Mouse (Mus musculus) stomach, postnatal 0 days (tissue): ENCODE measurements at regions not wholly inside any gene's neighbourhood (a gene's known extent, or its start where the extent isn't known, plus 50 kb on each side); places are given as distances from the start of the nearest gene placed in this dataset.

Experiments used
- ATAC-seq: fragments of 200-750 bp; cut with Nextera tagmentation; 2 replicates; pipeline ENCODE4 v1.8.0; 2017; ENCODE audit not compliant: low FRiP score, low TSS enrichment
- DNase-seq: peaks from one replicate; pipeline ENCODE4 v3.0.0-alpha.2; 2016; ENCODE audit warnings: low spot score
- H3K27ac ChIP-seq: fragments of 300-500 bp; sonication (generic); replicated peaks from 2 replicates; pipeline ENCODE4 v1.5.1; 2014; ENCODE audit warnings: mild to moderate bottlenecking, control low read depth
- H3K27me3 ChIP-seq: fragments of 300-500 bp; sonication (generic); 2 replicates; pipeline ENCODE4 v1.6.1; 2014; ENCODE audit warnings: low read length; ENCODE audit not compliant: control insufficient read depth, insufficient read depth
- H3K36me3 ChIP-seq: fragments of 300-500 bp; sonication (generic); 2 replicates; pipeline ENCODE4 v1.6.1; 2014; ENCODE audit warnings: low read length, mixed read lengths; ENCODE audit not compliant: control insufficient read depth, insufficient read depth
- H3K4me1 ChIP-seq: fragments of 300-500 bp; sonication (generic); replicated peaks from 2 replicates; pipeline ENCODE4 v1.6.1; 2014; ENCODE audit warnings: antibody characterized with exemption; ENCODE audit not compliant: control insufficient read depth, insufficient read depth
- H3K4me2 ChIP-seq: fragments of 300-500 bp; sonication (generic); replicated peaks from 2 replicates; pipeline ENCODE4 v1.6.1; 2014; ENCODE audit warnings: low read depth, mild to moderate bottlenecking, control low read depth, moderate library complexity
- H3K4me3 ChIP-seq: fragments of 300-500 bp; sonication (generic); 2 replicates; pipeline ENCODE4 v1.5.1; 2014; ENCODE audit warnings: low read depth, low read length, control low read depth
- H3K9ac ChIP-seq: fragments of 300-500 bp; sonication (generic); 2 replicates; pipeline ENCODE4 v1.6.1; 2014; ENCODE audit warnings: mild to moderate bottlenecking, low read length, control low read depth, mixed read lengths
- H3K9me3 ChIP-seq: fragments of 300-500 bp; sonication (generic); 2 replicates; pipeline ENCODE4 v1.6.1; 2016; ENCODE audit warnings: low read length; ENCODE audit not compliant: control insufficient read depth
- CTCF ChIP-seq: IDR thresholded peaks from 2 replicates; pipeline ENCODE4 v1.5.1; 2016; ENCODE audit warnings: antibody characterized with exemption, low read depth, mild to moderate bottlenecking, moderate library complexity
- EP300 ChIP-seq: optimal IDR thresholded peaks from 2 replicates; pipeline ENCODE3; 2016; ENCODE audit warnings: antibody characterized with exemption
- WGBS: fragments of 180-500 bp; shearing (Covaris S2); extraction: QIAGEN DNeasy Blood & Tissue Kit; methylation state at CpG from one replicate; pipeline ENCODE4 v1.1.7; 2014; 5-methylcytosine and 5-hydroxymethylcytosine counted together

- TF ChIP-seq EP300 (no peak), CTCF (no peak)
- Histone ChIP-seq H3K36me3 (no peaks in the 10 kb centered on the region), H3K9me3 (no peaks in the 10 kb centered on the region), H3K4me3 (no peak overlapping the region), H3K27me3 (no peaks in the 10 kb centered on the region), H3K4me2 (no peak overlapping the region), H3K4me1 (no peaks in the 10 kb centered on the region), H3K9ac (no peak overlapping the region), H3K27ac (no peak overlapping the region)
- DNase-seq, result no peak
- WGBS, result 37% methylated on average over 2 of the region's 2 CpGs
- ATAC-seq, result no peak
Measured at GRCm38 (mm10) chr7:134541699-134542098, 128.8 kb upstream of the Dock1 start.

GRCm38 (mm10) chr7:134546187-134546586, 124.3 kb upstream of the Dock1 start:
- DNase-seq (no peak), ATAC-seq (no peak)
- no peak overlapping the region for H3K4me3 ChIP-seq
- no peaks in the 10 kb centered on the region for H3K9me3 ChIP-seq
- H3K36me3 ChIP-seq, result no peaks in the 10 kb centered on the region
- TF ChIP-seq CTCF (peak; percentile 47), EP300 (no peak)
- H3K4me1 ChIP-seq, result no peaks in the 10 kb centered on the region
- no peaks in the 10 kb centered on the region for H3K27me3 ChIP-seq
- H3K9ac ChIP-seq, result no peak overlapping the region
- H3K27ac ChIP-seq, result no peak overlapping the region
- WGBS, result 78% methylated on average over 6 of the region's 6 CpGs
- no peak overlapping the region for H3K4me2 ChIP-seq

- DNase-seq (no peak), ATAC-seq (no peak)
- no peak overlapping the region for H3K9ac ChIP-seq
- no peaks in the 10 kb centered on the region for H3K27me3 ChIP-seq
- H3K4me2 ChIP-seq, result no peak overlapping the region
- H3K4me3 ChIP-seq, result no peak overlapping the region
- TF ChIP-seq EP300, result no peak
- no peak for TF ChIP-seq CTCF
- 64% methylated on average over 8 of the region's 8 CpGs for WGBS
- no peaks in the 10 kb centered on the region for H3K4me1 ChIP-seq
- H3K27ac ChIP-seq, result no peak overlapping the region
- no peaks in the 10 kb centered on the region for H3K9me3 ChIP-seq
- H3K36me3 ChIP-seq, result no peaks in the 10 kb centered on the region
Measured at GRCm38 (mm10) chr7:134549286-134549919, 121.1 kb upstream of the Dock1 start.

DNA sequence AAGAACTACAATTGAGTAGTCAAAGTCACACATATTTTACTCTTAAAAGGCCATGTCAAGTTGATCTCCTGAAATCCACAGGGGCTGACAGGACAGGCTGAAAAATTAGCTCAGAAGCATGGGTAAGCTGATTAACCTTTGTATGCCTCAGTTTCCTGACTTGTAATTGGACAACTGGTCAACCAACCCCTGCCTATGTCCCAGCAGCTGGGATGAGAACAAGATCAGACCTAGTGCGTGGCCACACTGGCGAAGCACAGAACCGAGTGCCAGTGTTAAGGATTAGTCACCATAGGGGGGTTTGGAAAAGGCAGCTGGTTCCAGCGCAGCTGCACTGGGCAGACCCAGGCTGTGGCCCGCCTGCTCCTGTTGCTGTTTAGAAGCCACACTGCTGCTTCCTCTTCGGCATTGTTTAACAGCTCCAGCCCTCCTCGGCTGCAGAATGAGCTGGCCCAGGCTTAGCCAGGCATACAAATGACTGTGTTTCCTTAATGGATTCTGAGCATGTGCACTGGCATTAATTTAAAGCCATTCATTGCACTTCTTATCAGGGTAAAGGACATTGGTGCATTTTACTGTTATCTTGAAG, 120.1 kb upstream of the Dock1 start:
- WGBS, result 43% methylated on average over 7 of the region's 7 CpGs
- no peak for TF ChIP-seq EP300
- no peak for TF ChIP-seq CTCF
- no peaks in the 10 kb centered on the region for H3K9me3 ChIP-seq
- no peaks in the 10 kb centered on the region for H3K27me3 ChIP-seq
- H3K9ac ChIP-seq, result no peak overlapping the region
- DNase-seq (no peak), ATAC-seq (no peak)
- H3K4me3 ChIP-seq, result no peak overlapping the region
- H3K4me1 ChIP-seq, result no peaks in the 10 kb centered on the region
- no peak overlapping the region for H3K27ac ChIP-seq
- no peak overlapping the region for H3K4me2 ChIP-seq
- H3K36me3 ChIP-seq, result no peaks in the 10 kb centered on the region

DNA sequence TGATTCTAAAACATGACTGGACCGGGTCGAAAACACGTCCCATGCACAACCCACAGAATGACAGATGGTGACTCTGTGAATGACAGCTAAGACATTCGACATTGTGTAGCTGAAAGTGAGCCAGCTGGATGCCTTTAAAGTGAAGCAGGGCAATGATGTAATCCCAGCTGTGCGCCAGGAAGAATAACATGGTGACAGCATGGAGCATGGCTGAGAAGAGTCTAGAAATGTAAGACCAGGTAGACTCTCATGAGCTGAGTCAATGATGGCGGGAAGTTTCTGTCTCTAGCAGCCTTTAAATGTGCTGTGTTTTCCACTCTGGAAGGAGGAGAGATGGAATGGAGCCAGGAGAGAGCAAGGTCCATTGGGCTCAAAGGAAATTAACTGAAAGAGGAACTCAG, 118.4 kb upstream of the Dock1 start:
- H3K4me1 ChIP-seq, result no peaks in the 10 kb centered on the region
- no peaks in the 10 kb centered on the region for H3K36me3 ChIP-seq
- ATAC-seq (no peak), DNase-seq (no peak)
- 61% methylated on average over 6 of the region's 6 CpGs for WGBS
- no peak overlapping the region for H3K27ac ChIP-seq
- no peaks in the 10 kb centered on the region for H3K9me3 ChIP-seq
- H3K4me2 ChIP-seq, result no peak overlapping the region
- no peaks in the 10 kb centered on the region for H3K27me3 ChIP-seq
- H3K4me3 ChIP-seq, result no peak overlapping the region
- TF ChIP-seq CTCF (no peak), EP300 (no peak)
- no peak overlapping the region for H3K9ac ChIP-seq

DNA sequence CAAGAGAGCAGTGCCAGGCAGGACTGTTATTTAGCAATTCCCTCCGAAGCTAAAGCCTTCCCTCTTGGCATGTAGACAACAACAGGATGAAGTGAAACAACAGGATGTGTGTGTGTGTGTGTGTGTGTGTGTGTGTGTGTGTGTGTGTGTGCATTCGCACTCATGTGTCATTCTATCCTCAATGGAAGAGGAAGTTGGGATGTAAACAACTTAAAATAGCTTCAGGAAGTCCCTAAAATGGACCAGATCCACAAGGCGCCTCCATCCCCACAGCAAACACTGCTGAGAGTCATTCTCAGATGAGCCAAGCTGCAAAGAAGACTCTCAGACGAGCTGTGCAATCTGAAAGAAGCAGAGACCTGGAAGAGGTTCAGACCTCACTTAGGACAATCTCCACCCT, 114.4 kb upstream of the Dock1 start:
- Histone ChIP-seq H3K36me3 (no peaks in the 10 kb centered on the region), H3K9me3 (no peaks in the 10 kb centered on the region), H3K27me3 (no peaks in the 10 kb centered on the region), H3K4me1 (no peaks in the 10 kb centered on the region), H3K4me3 (no peak overlapping the region), H3K4me2 (no peak overlapping the region), H3K9ac (no peak overlapping the region), H3K27ac (no peak overlapping the region)
- TF ChIP-seq CTCF (no peak), EP300 (no peak)
- 39% methylated on average over 4 of the region's 4 CpGs for WGBS
- DNase-seq (no peak), ATAC-seq (no peak)
